ENCODE assay signal across 23 mouse cellular contexts in genomic region chr6:141048271-141048670, GRCm38 (mm10).
DNase-seq lines count a peak whose midpoint lies in the region; ATAC-seq and TF ChIP-seq lines count a peak whose summit lies in the region.
"Had no signal": no experiment of that assay in that cellular context is flagged by ENCODE, and none has a peak within 500 bp of the region (broad histone marks: within the 10 kb centered on the region; RNA-seq: fewer than 3 reads in every experiment).

No protein-coding gene starts in this region.

- WGBS in heart, adult 2 months = 66% methylated on average over 2 of the region's 2 CpGs

- H3K79me2 ChIP-seq in heart, adult 2 months (replicated peaks; ENCODE audit: control insufficient read depth, insufficient read depth, low read length) = no peaks in the 10 kb centered on the region

- no peak for TF ChIP-seq CTCF in heart, adult 2 months (IDR thresholded peaks at IDR 0.05)
- no peak for TF ChIP-seq CTCF in left cerebral cortex, adult 2 months (IDR thresholded peaks at IDR 0.05)

- no peaks in the 10 kb centered on the region for H3K36me3 ChIP-seq in heart, adult 2 months (ENCODE audit: control insufficient read depth, insufficient read depth, low read length)
- H3K36me3 ChIP-seq: embryonic facial prominence, embryonic 10.5 days; embryonic facial prominence, embryonic 12.5 days; forebrain, embryonic 15.5 days; G1E had no signal

- DNase-seq in heart, adult 11 months = peak; percentile 22
- no peak for DNase-seq in heart, adult 2 months
- DNase-seq in ovary, adult 18-20 months (ENCODE audit: low spot score) = no peak
- no peak for DNase-seq in left cerebral cortex, adult 2 months (ENCODE audit: extremely low spot score in 1 of 2, low spot score in 2 of 2)
- DNase-seq: adrenal gland, adult 8-10 months; adrenal gland, postnatal 25 days; B cell, adult 2 months; cerebellum, adult 11 months; cerebellum, adult 18-20 months; cerebellum, adult 8-10 months; cerebellum, adult 9-11 months; cerebellum, postnatal 14 days; cerebellum, postnatal 36 days had no signal

- intact Hi-C loops in heart, adult 2 months (cut with DNase I) = no loop called here
- intact Hi-C loops in left cerebral cortex, adult 2 months (cut with DNase I) = no loop called here

- no peak for TF ChIP-seq EP300 in heart, adult 2 months (IDR thresholded peaks at IDR 0.05; ENCODE audit: insufficient read depth, low read depth, low read length)

- ATAC-seq in megakaryocyte, adult 5-6 weeks (ENCODE audit: poor library complexity, severe bottlenecking) = peak; percentile 84
- ATAC-seq: activated CD4-positive, CD25-positive, alpha-beta regulatory T cell, adult 4 months; CD4-positive, CD25-positive, alpha-beta regulatory T cell, adult 4 months; forebrain, embryonic 13.5 days; forebrain, embryonic 15.5 days; Patski had no signal

- H3K27ac ChIP-seq in heart, adult 2 months = no peak overlapping the region
- no peak overlapping the region for H3K27ac ChIP-seq in left cerebral cortex, adult 2 months
- H3K27ac ChIP-seq: embryonic facial prominence, embryonic 10.5 days; embryonic facial prominence, embryonic 12.5 days; forebrain, embryonic 13.5 days; forebrain, embryonic 15.5 days had no signal

- H3K9ac ChIP-seq in heart, adult 2 months (ENCODE audit: low read depth, low read length) = no peak overlapping the region
- H3K9ac ChIP-seq: embryonic facial prominence, embryonic 12.5 days; forebrain, embryonic 13.5 days; forebrain, embryonic 15.5 days had no signal

- H3K4me3 ChIP-seq in heart, adult 2 months = no peak overlapping the region
- H3K4me3 ChIP-seq in left cerebral cortex, adult 2 months = no peak overlapping the region
- H3K4me3 ChIP-seq: embryonic facial prominence, embryonic 10.5 days; embryonic facial prominence, embryonic 12.5 days; forebrain, embryonic 13.5 days; forebrain, embryonic 15.5 days had no signal

- no peak for TF ChIP-seq POLR2A in heart, adult 2 months (IDR thresholded peaks at IDR 0.05; ENCODE audit: insufficient read depth, low read depth, low read length)

- no peaks in the 10 kb centered on the region for H3K4me1 ChIP-seq in heart, adult 2 months (ENCODE audit: control insufficient read depth, insufficient read depth, low read length)

- no peaks in the 10 kb centered on the region for H3K27me3 ChIP-seq in heart, adult 2 months (ENCODE audit: control insufficient read depth, insufficient read depth, low read length)
- H3K27me3 ChIP-seq: CH12.LX; embryonic facial prominence, embryonic 12.5 days; Patski had no signal
